ENCODE assay signal across 8 mouse cellular contexts in the genomic region with DNA sequence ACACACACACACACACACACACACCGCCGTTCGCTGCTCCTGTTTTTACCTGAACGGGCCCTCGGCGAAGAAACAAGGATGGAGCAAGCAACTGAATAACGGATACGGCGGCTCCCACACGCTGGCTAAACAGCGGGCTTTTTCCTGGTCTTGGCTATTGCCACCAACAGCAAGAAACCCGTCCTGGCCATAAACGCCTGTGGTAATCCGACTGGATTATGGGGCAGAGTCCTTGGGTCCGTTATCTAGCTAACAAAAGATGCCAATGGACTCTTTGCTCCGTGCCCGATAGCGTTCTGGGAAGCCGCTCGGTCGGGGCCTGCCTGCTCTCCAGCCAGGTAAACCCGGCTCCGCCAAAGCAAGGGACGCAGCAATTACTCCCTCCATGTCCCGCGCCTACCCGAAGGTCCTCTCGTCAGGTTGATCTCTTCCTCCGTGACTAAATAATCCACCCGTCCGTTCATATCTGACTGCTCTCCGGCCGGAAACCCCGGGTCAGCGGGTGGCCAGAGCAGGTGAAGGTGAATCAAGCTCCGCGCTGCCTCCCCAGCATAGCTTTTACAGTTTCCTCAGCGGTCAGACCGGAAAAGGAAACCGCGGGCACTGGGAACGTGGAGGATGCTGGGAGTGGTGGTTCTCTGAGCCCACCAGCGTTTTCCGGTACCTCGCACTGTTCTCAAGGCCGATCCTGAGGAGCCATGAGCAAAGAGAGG. TPM values are rescaled to one million over a fixed set of nuclear protein-coding genes. Genes with fewer than 3 reads are reported as not detected.
DNase-seq lines count a peak whose midpoint lies in the region; ATAC-seq and TF ChIP-seq lines count a peak whose summit lies in the region.

A gene (minus strand): TSS at position 590 of the 713 bp plus-strand sequence.
A gene (minus strand): TSS at position 596 of the 713 bp plus-strand sequence.

- peak; percentile 81 for TF ChIP-seq POLR2A in ES-Bruce4 (IDR thresholded peaks at IDR 0.05; ENCODE audit: insufficient read depth, low read length)

- H3K9ac ChIP-seq in ES-Bruce4 (ENCODE audit: low read depth, poor library complexity, severe bottlenecking) = peak within 1 kb of the TSS; percentile 52
- H3K9ac ChIP-seq in forebrain, embryonic 13.5 days = peak within 1 kb of the TSS; percentile 80
- peak within 1 kb of the TSS; percentile 90 for H3K9ac ChIP-seq in liver, postnatal 0 days (replicated peaks)
- H3K9ac ChIP-seq in neural tube, embryonic 14.5 days (replicated peaks; ENCODE audit: low read depth, low read length) = peak within 1 kb of the TSS; percentile 76

- no peaks in the 10 kb centered on the region for H3K27me3 ChIP-seq in ES-Bruce4 (ENCODE audit: control insufficient read depth, insufficient read depth, low read length, poor library complexity, severe bottlenecking)
- no peaks in the 10 kb centered on the region for H3K27me3 ChIP-seq in forebrain, embryonic 13.5 days
- no peaks in the 10 kb centered on the region for H3K27me3 ChIP-seq in liver, postnatal 0 days (ENCODE audit: insufficient read depth, low read length)
- no peaks in the 10 kb centered on the region for H3K27me3 ChIP-seq in neural tube, embryonic 14.5 days (ENCODE audit: control insufficient read depth, insufficient read depth, low read length)

- no peak for TF ChIP-seq EP300 in ES-Bruce4 (IDR thresholded peaks at IDR 0.05; ENCODE audit: insufficient read depth, low read depth, low read length)
- no peak; the same call in 1 of the 2 replicates for TF ChIP-seq EP300 in liver, postnatal 0 days (IDR thresholded peaks at IDR 0.05; ENCODE audit: low read depth)

- ATAC-seq in cerebellum, adult (ENCODE audit: insufficient number of reproducible peaks, low FRiP score, low TSS enrichment) = peak; percentile 97
- ATAC-seq in forebrain, embryonic 13.5 days = peak; percentile 98
- peak; percentile 94 for ATAC-seq in liver, postnatal 0 days
- peak; percentile 97 for ATAC-seq in neural tube, embryonic 14.5 days (ENCODE audit: low read depth)

- WGBS in forebrain, embryonic 13.5 days = under 1% methylated on average over 46 of the region's 46 CpGs
- under 1% methylated on average over 46 of the region's 46 CpGs for WGBS in large intestine, adult 2 months
- WGBS in liver, postnatal 0 days (ENCODE audit: insufficient replicate concordance) = under 1% methylated on average over 46 of the region's 46 CpGs
- WGBS in neural tube, embryonic 14.5 days = 0% methylated on average over 46 of the region's 46 CpGs

- H3K4me2 ChIP-seq in forebrain, embryonic 13.5 days = peak within 1 kb of the TSS; percentile 75
- peak within 1 kb of the TSS; percentile 70 for H3K4me2 ChIP-seq in liver, postnatal 0 days (ENCODE audit: low read depth, low read length)
- peak within 1 kb of the TSS; percentile 65 for H3K4me2 ChIP-seq in neural tube, embryonic 14.5 days (ENCODE audit: low read depth, low read length)

- no peaks in the 10 kb centered on the region for H3K36me3 ChIP-seq in ES-Bruce4 (ENCODE audit: control insufficient read depth, insufficient read depth, low read length, poor library complexity, severe bottlenecking)
- no peaks in the 10 kb centered on the region for H3K36me3 ChIP-seq in forebrain, embryonic 13.5 days (ENCODE audit: poor library complexity, severe bottlenecking)
- no peaks in the 10 kb centered on the region for H3K36me3 ChIP-seq in liver, postnatal 0 days (replicated peaks; ENCODE audit: insufficient read depth, low read length)
- H3K36me3 ChIP-seq in neural tube, embryonic 14.5 days (ENCODE audit: control insufficient read depth, insufficient read depth, low read length) = no peaks in the 10 kb centered on the region

- peak within 1 kb of the TSS; percentile 83 for H3K4me3 ChIP-seq in ES-Bruce4 (ENCODE audit: low read depth, low read length)
- H3K4me3 ChIP-seq in forebrain, embryonic 13.5 days = peak within 1 kb of the TSS; percentile 86
- peak within 1 kb of the TSS; percentile 94 for H3K4me3 ChIP-seq in liver, postnatal 0 days (ENCODE audit: low read depth, low read length)
- peak within 1 kb of the TSS; percentile 79 for H3K4me3 ChIP-seq in neural tube, embryonic 14.5 days (ENCODE audit: low read depth, low read length)

- peak; percentile 89 for DNase-seq in heart, postnatal 10 days
- no peak for DNase-seq in large intestine, adult 2 months (ENCODE audit: low read depth, low spot score)
- peak; percentile 86 for DNase-seq in liver, postnatal 0 days
- peak; percentile 81 for DNase-seq in testis, postnatal 10 days (ENCODE audit: low spot score)

- H3K4me1 ChIP-seq in ES-Bruce4 (ENCODE audit: control insufficient read depth, insufficient read depth, low read length) = no peaks in the 10 kb centered on the region
- peaks cover 12% of the 10 kb centered on the region for H3K4me1 ChIP-seq in forebrain, embryonic 13.5 days
- H3K4me1 ChIP-seq in liver, postnatal 0 days (ENCODE audit: insufficient read depth) = peaks cover 9% of the 10 kb centered on the region
- peaks cover 7% of the 10 kb centered on the region; the same call in 1 of the 2 replicates for H3K4me1 ChIP-seq in neural tube, embryonic 14.5 days (ENCODE audit: control insufficient read depth, insufficient read depth, low read length)

- no peaks in the 10 kb centered on the region for H3K9me3 ChIP-seq in ES-Bruce4 (replicated peaks; ENCODE audit: control insufficient read depth, insufficient read depth, low read length, poor library complexity, severe bottlenecking)
- H3K9me3 ChIP-seq in forebrain, embryonic 13.5 days (replicated peaks) = no peaks in the 10 kb centered on the region
- no peaks in the 10 kb centered on the region for H3K9me3 ChIP-seq in liver, postnatal 0 days (ENCODE audit: low read length)
- no peaks in the 10 kb centered on the region for H3K9me3 ChIP-seq in neural tube, embryonic 14.5 days (ENCODE audit: control insufficient read depth, low read length)

- TF ChIP-seq CTCF in ES-Bruce4 (IDR thresholded peaks at IDR 0.05; ENCODE audit: low read depth, low read length) = no peak
- no peak for TF ChIP-seq CTCF in liver, postnatal 0 days (IDR thresholded peaks at IDR 0.05; ENCODE audit: low read depth)

- peak within 1 kb of the TSS; percentile 19 for H3K27ac ChIP-seq in ES-Bruce4 (ENCODE audit: insufficient read depth, low read length)
- peak within 1 kb of the TSS; percentile 68 for H3K27ac ChIP-seq in forebrain, embryonic 13.5 days
- H3K27ac ChIP-seq in liver, postnatal 0 days (ENCODE audit: low read depth) = peak within 1 kb of the TSS; percentile 91
- peak within 1 kb of the TSS; percentile 69; the same call in 1 of the 2 replicates for H3K27ac ChIP-seq in neural tube, embryonic 14.5 days (ENCODE audit: low read depth, low read length)

- intact Hi-C loops in heart, postnatal 10 days (cut with DNase I) = loop anchor here (2.0 kb wide), 1 partner anchor 62 kb away; a partner anchor contains a TSS

RNA-seq across cellular contexts. Expression of the first gene that starts in this region (rescaled TPM):
- 17.0 and 26.8 TPM in 2 replicates for polyA plus RNA-seq in ES-Bruce4 (2011; ENCODE audit: insufficient read depth, insufficient read length, low read depth, missing spikeins)
- polyA plus RNA-seq in forebrain, embryonic 13.5 days (2015; fragmentation: Nextera tagmentation; extraction: Ambion mirVana) = 25.8 and 27.8 TPM in 2 replicates
- 10 to 100 TPM; 35.8 to 42.6 TPM for total RNA-seq in heart, postnatal 10 days (2021)
- polyA plus RNA-seq in large intestine, adult 2 months (2012; rRNA removed) = 13.8 and 18.3 TPM in 2 replicates
- polyA plus RNA-seq in liver, postnatal 0 days (2015; fragmentation: Nextera tagmentation; extraction: Ambion mirVana) = 13.0 and 13.8 TPM in 2 replicates
- 35.6 and 47.2 TPM in 2 replicates for polyA plus RNA-seq in neural tube, embryonic 14.5 days (2014; fragmentation: Nextera tagmentation; extraction: Ambion mirVana)

RNA-seq across cellular contexts. Expression of the second gene that starts in this region (rescaled TPM):
- polyA plus RNA-seq in ES-Bruce4 (2011; ENCODE audit: insufficient read depth, insufficient read length, low read depth, missing spikeins) = 38.3 and 43.0 TPM in 2 replicates
- polyA plus RNA-seq in forebrain, embryonic 13.5 days (2015; fragmentation: Nextera tagmentation; extraction: Ambion mirVana) = 39.5 and 40.5 TPM in 2 replicates
- total RNA-seq in heart, postnatal 10 days (2021) = 10 to 100 TPM; 35.9 to 43.0 TPM
- 44.3 and 80.8 TPM in 2 replicates for polyA plus RNA-seq in large intestine, adult 2 months (2012; rRNA removed)
- polyA plus RNA-seq in liver, postnatal 0 days (2015; fragmentation: Nextera tagmentation; extraction: Ambion mirVana) = 14.8 and 15.4 TPM in 2 replicates
- polyA plus RNA-seq in neural tube, embryonic 14.5 days (2014; fragmentation: Nextera tagmentation; extraction: Ambion mirVana) = 37.1 and 40.5 TPM in 2 replicates

Comparison
In these comparisons a context has a peak if more than half of its experiments do, and no peak if none do; other contexts are left out.
1. H3K27ac ChIP-seq: peak in every context shown above with its lines; median percentile 91 in liver, postnatal 0 days; 69 in neural tube, embryonic 14.5 days; 68 in forebrain, embryonic 13.5 days; 19 in ES-Bruce4.